In the genomic region with DNA sequence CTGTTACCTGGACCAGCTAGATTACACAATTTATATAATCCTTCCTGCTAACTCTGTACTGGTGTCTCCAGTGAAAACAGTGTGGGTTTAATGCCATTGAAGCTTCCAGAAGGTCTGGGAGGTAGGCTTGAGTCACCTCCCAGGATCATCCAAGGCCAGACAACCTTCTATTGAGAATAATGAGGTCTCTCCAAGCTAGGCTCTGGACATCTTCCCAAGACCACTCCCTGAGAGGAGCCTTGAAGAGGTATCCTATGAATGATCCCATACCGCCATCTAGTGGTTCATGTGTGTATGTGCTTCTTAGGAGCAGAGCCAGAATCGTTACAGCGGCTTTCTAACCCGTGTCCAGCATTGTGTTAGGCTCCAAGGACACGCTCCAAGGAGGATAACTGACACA, we compare ENCODE assay signal across 7 mouse cellular contexts. TPM values are rescaled to one million over a fixed set of nuclear protein-coding genes. Genes with fewer than 3 reads are reported as not detected.
DNase-seq lines count a peak whose midpoint lies in the region; ATAC-seq lines count a peak whose summit lies in the region.

No protein-coding gene starts in this region.

- ATAC-seq in hindbrain, embryonic 16.5 days, result peak; percentile 90

- H3K27me3 ChIP-seq in hindbrain, embryonic 16.5 days (replicated peaks; ENCODE audit: control insufficient read depth, insufficient read depth, low read length), result no peaks in the 10 kb centered on the region

- no peaks in the 10 kb centered on the region for H3K36me3 ChIP-seq in hindbrain, embryonic 16.5 days (ENCODE audit: control insufficient read depth, insufficient read depth, low read length)

- H3K4me2 ChIP-seq in hindbrain, embryonic 16.5 days (ENCODE audit: low read length), result no peak overlapping the region

- no peaks in the 10 kb centered on the region for H3K4me1 ChIP-seq in hindbrain, embryonic 16.5 days (ENCODE audit: control insufficient read depth, insufficient read depth, low read depth, low read length)

- 1% methylated on average over 5 of the region's 5 CpGs for WGBS in hindbrain, embryonic 16.5 days

- H3K4me3 ChIP-seq in hindbrain, embryonic 16.5 days (ENCODE audit: low read length), result no peak overlapping the region

- H3K27ac ChIP-seq in hindbrain, embryonic 16.5 days (ENCODE audit: low read depth, low read length), result no peak overlapping the region

- no peak overlapping the region for H3K9ac ChIP-seq in hindbrain, embryonic 16.5 days (ENCODE audit: low read depth, low read length)

- DNase-seq in WW6 (ENCODE audit: low read depth, low spot score), result peak; percentile 64
- peak; percentile 90 to 95 for DNase-seq in cerebellum, postnatal 10 days
- peak; percentile 64 to 83 for DNase-seq in frontal cortex, postnatal 36 days (ENCODE audit: low spot score in 2 of 2)
- DNase-seq in layer of hippocampus, postnatal 36 days, result peak; percentile 29 to 66
- peak; percentile 85 for DNase-seq in lung, postnatal 25 days (ENCODE audit: low spot score)
- DNase-seq in retina, embryonic 14.5 days (ENCODE audit: low spot score), result peak; percentile 97

- H3K9me3 ChIP-seq in hindbrain, embryonic 16.5 days (ENCODE audit: control insufficient read depth, low read length), result no peaks in the 10 kb centered on the region

RNA-seq across cellular contexts. Expression of a gene that starts 6.1 kb away (rescaled TPM):
- polyA plus RNA-seq in hindbrain, embryonic 16.5 days (2015; fragmentation: Nextera tagmentation; extraction: Ambion mirVana), result 34.6 and 37.4 TPM in 2 replicates
- total RNA-seq in layer of hippocampus, postnatal 36 days (2021), result 10 to 100 TPM; 53.4 to 54.5 TPM

RNA-seq across cellular contexts. Expression of a gene that starts 14.6 kb away (rescaled TPM):
- polyA plus RNA-seq in hindbrain, embryonic 16.5 days (2015; fragmentation: Nextera tagmentation; extraction: Ambion mirVana), result 18.0 and 19.2 TPM in 2 replicates
- total RNA-seq in layer of hippocampus, postnatal 36 days (2021), result 1 to 10 TPM; 3.6 to 4.6 TPM

RNA-seq across cellular contexts. Expression of a gene that starts 35.6 kb away (rescaled TPM):
- 0.72 and 0.79 TPM in 2 replicates for polyA plus RNA-seq in hindbrain, embryonic 16.5 days (2015; fragmentation: Nextera tagmentation; extraction: Ambion mirVana)
- total RNA-seq in layer of hippocampus, postnatal 36 days (2021), result not detected

RNA-seq across cellular contexts. Expression of a gene that starts 35.7 kb away (rescaled TPM):
- polyA plus RNA-seq in hindbrain, embryonic 16.5 days (2015; fragmentation: Nextera tagmentation; extraction: Ambion mirVana), result 0.81 and 1.4 TPM in 2 replicates
- total RNA-seq in layer of hippocampus, postnatal 36 days (2021), result not detected

RNA-seq across cellular contexts. Expression of a gene that starts 58.1 kb away (rescaled TPM):
- polyA plus RNA-seq in hindbrain, embryonic 16.5 days (2015; fragmentation: Nextera tagmentation; extraction: Ambion mirVana), result 1,546 and 1,575 TPM in 2 replicates
- total RNA-seq in layer of hippocampus, postnatal 36 days (2021), result 100 to 1,000 TPM; 105 to 115 TPM
